Mouse (Mus musculus) cerebellum, postnatal 14 days (tissue): Measurements from ENCODE around the gene Cyp1a1.

Experiments
- DNase-seq, 2 experiments: peaks; one replicate each; pipeline ENCODE4 v3.0.0; 2021; ENCODE audit warnings: mixed read lengths in 2 of 2

The Cyp1a1 gene

GRCm38 (mm10) chr9:57656631-57657350, 30.9 kb upstream of the Cyp1a1 start:
- no peak for DNase-seq

- peak; percentile 15 to 54 for DNase-seq
Observed at GRCm38 (mm10) chr9:57657843-57658242, 29.9 kb upstream of the Cyp1a1 start.

DNA sequence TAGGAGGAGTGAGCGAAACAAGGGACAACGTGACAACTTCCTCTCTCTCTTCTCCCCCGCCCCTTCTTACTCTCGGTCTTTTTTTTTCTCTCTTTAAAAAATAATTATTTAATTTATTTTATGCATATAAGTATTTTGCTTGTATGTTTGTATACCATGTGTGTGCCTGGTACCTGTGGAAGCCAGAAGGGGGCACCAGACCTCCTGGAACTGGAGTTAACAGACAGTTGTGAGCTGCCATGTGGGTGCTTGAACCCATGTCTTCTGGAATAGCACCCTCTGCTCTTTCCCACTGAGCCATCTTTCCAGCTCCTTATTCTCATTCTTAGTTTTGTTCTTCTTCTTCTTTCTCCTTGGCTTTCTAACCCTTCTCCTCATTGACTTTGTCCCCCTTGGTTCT, 28.8 kb upstream of the Cyp1a1 start:
- no peak for DNase-seq

- DNase-seq: peak; percentile 85 to 87
Observed at GRCm38 (mm10) chr9:57659774-57660173, 28.0 kb upstream of the Cyp1a1 start.

DNA sequence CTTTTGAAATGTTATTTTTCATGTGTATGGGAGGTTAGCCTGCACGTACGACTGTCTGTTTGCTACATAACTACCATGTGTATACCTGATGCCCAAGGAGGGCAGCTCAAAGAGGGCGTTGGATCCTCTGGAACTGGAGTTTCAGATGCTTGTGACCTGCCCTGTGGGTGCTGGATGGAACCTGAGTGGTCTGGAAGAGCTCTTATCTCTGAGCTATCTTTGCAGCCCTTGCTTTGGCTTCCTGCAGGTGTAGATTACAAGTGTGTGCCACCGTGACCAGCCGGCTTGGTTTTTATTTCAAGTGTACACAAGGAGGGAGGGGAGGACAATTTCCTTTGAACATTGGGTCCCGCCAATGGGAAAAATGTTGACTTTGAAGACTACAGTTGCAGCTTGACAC, 27.2 kb upstream of the Cyp1a1 start:
- no peak for DNase-seq

DNA sequence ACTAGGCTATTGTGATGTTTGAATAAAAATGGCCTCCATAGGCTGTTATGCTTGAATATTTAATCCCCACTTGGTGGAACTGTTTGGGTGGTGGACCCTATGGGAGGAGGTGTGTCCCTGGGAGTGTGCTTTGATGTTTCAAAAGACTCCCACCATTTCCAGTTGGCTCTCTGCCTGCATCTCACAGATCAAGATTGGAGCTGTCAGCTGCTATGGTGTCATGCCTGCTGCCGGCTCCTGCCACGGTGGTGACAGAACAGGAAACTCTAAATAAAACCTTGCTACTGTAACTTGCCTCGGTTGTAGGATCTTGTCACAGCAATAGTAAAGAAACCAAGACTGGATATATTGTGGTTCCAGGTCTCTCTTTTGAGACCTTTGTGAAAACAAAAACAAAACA, 26.2 kb upstream of the Cyp1a1 start:
- peak in 1 of 2 experiments; percentile 2 for DNase-seq

DNA sequence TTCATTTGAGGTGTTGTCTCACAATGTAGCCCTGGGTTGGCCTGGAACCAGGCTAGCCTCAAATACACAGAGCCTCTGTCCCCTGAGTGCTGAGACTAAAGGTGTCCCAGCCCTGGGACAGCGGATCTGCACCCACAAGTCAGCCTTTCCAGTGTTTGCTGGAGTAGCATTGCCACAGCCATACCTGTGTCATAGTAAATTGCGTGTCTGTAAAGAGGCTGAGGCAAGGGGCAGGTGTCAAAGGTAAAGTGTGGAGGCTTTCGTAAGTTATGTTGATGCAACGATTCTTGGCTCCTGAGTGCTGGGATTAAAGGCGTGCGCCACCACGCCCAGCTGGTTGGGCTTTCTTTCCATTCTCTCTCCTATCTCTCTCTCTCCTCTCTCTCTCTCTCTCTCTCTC, 23.1 kb upstream of the Cyp1a1 start:
- DNase-seq: no peak

- DNase-seq: no peak
Observed at GRCm38 (mm10) chr9:57666536-57666935, 21.2 kb upstream of the Cyp1a1 start.

GRCm38 (mm10) chr9:57667136-57667535, 20.6 kb upstream of the Cyp1a1 start:
- no peak for DNase-seq

DNA sequence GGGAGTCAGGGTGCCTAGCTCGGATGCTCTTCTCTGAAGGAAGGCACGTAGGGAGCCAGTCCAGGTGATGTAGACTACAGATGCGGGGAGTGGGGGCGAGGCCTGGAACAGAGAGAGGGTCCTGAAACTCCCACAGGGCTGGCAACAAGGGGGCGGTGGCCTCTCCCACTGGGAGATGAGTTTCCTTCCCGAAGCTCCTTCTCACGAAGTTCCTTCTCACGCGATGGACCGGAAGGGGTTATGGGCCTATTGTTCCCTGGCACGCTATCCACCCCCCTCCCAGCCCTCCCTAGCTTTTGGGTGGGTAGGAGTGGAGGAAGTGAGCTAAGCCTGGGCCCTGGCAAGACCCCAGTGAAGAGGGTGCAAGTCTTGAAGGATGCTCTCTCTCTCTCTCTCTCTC, 19.9 kb upstream of the Cyp1a1 start:
- DNase-seq: no peak

DNA sequence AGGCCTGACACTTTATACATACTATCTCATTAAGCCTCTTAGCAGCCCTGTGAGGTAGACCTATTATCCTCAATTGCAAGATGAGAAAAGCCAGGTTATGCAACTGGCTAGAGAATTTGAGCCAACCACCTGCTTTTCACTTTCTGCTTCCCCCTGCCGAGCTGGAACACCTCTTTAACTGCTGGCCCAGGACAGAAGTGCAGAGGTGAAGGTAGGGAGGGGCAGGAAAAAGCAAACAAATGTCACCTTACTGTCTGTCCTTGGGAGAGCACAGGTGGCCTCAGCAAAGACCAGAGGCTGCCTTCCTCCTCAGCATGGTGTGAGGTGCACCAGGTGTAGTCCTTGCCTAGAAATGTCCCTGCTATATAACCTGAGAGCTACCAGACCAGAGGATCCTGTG, 19.5 kb upstream of the Cyp1a1 start:
- DNase-seq: no peak

DNA sequence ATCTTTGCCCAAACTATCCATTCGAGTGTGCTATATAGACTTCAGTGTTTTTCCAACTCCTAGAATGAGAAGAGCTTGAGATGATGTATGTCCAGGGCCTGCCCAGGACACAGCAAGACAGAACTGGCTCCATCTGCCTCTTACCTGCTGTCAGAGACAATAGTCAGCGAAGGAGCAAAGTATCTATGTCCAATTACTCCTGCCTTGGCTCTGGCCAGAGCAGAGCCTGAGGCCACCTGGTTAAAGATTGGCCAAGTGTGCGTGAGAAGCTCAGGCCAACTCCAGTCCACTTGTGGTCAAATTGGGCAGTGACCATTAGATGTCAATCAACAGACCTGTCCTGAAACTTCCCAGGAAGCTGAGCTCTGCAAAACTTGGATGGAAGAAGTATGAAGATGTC, 18.2 kb upstream of the Cyp1a1 start:
- no peak for DNase-seq

GRCm38 (mm10) chr9:57671037-57671436, 16.7 kb upstream of the Cyp1a1 start:
- no peak for DNase-seq

- no peak for DNase-seq
Observed at GRCm38 (mm10) chr9:57671500-57671899, 16.2 kb upstream of the Cyp1a1 start.

GRCm38 (mm10) chr9:57681411-57681810, 6.3 kb upstream of the Cyp1a1 start:
- DNase-seq: no peak

DNA sequence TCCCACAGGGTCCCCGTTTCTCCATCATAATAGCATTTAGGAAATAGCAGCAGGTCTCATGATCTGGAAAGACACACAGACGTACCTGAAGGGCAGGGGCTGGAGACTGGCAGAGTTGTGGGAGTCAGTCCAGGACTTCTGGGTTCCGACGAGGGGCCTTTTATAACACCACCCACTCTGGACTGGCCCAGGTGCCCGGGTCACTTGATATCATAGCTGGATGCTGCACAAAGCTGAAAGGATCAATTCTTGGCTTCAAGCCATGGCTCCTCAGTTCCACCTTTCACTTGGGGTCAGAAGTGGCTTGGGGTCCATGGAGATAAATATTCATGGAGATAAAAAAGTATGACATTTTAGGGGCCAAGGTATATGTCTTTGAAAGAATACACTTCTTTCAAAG, 4.2 kb upstream of the Cyp1a1 start, which contains the start of gene Cyp1a2:
Gene Cyp1a2 (minus strand): TSS at position 184 of the 400 bp plus-strand sequence.
- DNase-seq: no peak

DNA sequence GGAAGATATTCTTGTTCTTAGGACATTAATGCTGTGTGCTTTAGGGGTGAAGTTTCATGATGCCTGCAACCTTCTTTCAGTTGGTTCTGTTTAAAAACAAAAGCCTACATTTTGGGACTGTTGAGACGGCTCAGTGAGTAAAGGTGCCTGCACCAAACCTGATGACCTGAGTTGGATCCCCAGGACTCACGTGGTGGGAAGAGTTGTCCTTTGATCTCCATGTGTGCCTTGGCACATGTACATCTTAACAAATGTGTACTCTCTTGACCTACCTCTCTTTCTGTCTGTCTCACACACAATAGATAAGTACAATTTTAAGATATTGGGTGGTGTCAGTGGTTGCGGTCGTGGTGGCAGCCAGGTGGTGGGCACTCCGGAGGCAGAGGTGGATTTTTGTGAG, 1.7 kb upstream of the Cyp1a1 start:
- DNase-seq: no peak

- DNase-seq: peak in 1 of 2 experiments; percentile 22
Observed at GRCm38 (mm10) chr9:57688158-57688557, 430 bp downstream of the Cyp1a1 start.

- DNase-seq: no peak
Observed at GRCm38 (mm10) chr9:57688606-57689005, 878 bp downstream of the Cyp1a1 start.

DNA sequence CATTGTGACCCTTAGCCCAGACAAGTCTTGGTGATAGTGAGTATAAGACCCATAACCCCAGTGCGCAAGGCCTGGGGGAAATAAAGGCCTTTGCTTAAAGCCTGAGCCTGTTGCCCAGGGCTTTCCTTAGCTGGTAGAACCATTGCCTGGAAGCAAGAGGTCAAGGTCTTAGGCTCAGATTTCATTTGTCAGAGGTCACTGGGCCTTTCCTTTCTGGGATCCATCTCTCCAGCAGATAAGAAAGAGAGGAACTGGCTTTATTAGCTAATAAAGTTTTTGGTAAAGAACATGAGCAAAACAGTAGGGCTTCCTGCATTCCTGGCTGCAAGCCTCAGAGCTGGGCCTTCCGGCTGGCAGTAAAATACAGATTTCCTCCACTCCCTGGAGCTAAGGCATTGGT, 6.4 kb downstream of the Cyp1a1 start:
- no peak for DNase-seq

- peak; percentile 74 to 82 for DNase-seq
Observed at GRCm38 (mm10) chr9:57696380-57697285, 8.9 kb downstream of the Cyp1a1 start.

DNA sequence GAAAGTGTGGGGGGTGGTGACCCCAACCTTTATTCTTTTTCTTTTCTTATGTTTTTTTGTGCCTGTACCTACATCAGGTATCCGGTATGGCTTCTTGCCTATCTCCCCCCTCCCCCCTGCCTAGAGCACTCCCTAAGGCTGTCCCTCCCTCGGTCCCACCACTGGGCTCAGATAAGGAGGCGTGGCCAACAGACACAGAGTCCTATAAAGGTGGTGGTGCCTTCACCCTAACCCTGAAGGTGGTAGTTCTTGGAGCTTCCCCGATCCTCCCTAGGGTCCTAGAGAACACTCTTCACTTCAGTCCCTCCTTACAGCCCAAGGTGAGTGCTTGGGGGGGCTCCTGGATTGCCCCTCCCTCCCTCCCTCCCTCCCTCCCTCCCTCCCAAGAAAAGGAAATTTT, 9.7 kb downstream of the Cyp1a1 start:
- no peak for DNase-seq

DNA sequence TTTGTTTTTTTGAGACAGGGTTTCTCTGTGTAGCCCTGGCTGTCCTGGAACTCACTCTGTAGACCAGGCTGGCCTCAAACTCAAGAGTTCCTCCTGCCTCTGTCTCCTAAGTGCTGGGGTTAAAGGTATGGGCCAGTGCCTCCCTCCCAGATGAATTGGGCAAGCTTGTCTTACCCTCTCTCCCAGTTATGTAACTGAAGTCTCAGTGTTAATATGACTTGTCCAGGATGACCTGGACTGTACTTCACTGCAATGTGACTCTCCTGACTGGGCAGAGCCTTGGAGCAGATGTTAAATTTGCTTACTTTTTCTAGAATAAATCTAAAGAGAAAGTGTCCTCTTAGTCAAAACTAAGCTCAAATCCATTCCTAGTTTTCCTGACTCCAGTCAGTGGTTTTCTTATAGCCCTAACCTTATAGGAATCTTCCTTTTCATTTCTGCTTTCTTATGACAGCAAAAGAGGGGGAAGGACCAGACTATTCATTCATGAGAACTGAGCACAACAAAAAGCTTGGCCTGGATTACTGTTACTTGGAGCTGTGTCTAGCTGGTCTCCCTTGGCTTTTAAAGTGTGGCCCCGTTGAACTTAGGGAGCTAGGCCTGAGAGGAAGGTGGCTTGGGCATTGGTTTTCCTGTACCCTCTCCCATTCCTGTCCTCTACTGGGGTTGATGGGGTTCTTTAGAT, 10.9 kb downstream of the Cyp1a1 start:
- DNase-seq: no peak
